Mouse (Mus musculus) midbrain, embryonic 14.5 days (tissue): ENCODE measurements around the gene N4bp2l2. TPM values are rescaled to one million over a fixed set of nuclear protein-coding genes. Genes with fewer than 3 reads are reported as not detected.

Experiments used
- ATAC-seq: fragments of 200-750 bp; cut with Nextera tagmentation; 2 replicates; pipeline ENCODE4 v1.8.0; 2017; ENCODE audit warnings: moderate number of reproducible peaks, moderate library complexity; ENCODE audit not compliant: low FRiP score, low TSS enrichment
- DNase-seq: peaks from one replicate; pipeline ENCODE4 v3.0.0-alpha.2; 2015
- H3K27ac ChIP-seq: fragments of 300-500 bp; sonication (generic); replicated peaks from 2 replicates; pipeline ENCODE4 v1.5.1; 2014; ENCODE audit warnings: mild to moderate bottlenecking, low read depth, low read length, moderate library complexity
- H3K27me3 ChIP-seq: fragments of 300-500 bp; sonication (generic); 2 replicates; pipeline ENCODE4 v1.6.1; 2014; ENCODE audit warnings: low read length, control low read depth, mixed read lengths; ENCODE audit not compliant: control insufficient read depth, insufficient read depth
- H3K36me3 ChIP-seq: fragments of 300-500 bp; sonication (generic); 2 replicates; pipeline ENCODE4 v1.6.1; 2014; ENCODE audit warnings: low read length, control low read depth; ENCODE audit not compliant: control insufficient read depth, insufficient read depth
- H3K4me1 ChIP-seq: fragments of 300-500 bp; sonication (generic); 2 replicates; pipeline ENCODE4 v1.6.1; 2014; ENCODE audit warnings: mild to moderate bottlenecking, antibody characterized with exemption, low read length, control low read depth; ENCODE audit not compliant: control insufficient read depth, insufficient read depth
- H3K4me2 ChIP-seq: fragments of 300-500 bp; sonication (generic); 2 replicates; pipeline ENCODE4 v1.6.1; 2014; ENCODE audit warnings: mild to moderate bottlenecking, low read length, moderate library complexity
- H3K4me3 ChIP-seq: fragments of 300-500 bp; sonication (generic); replicated peaks from 2 replicates; pipeline ENCODE4 v1.5.1; 2014; ENCODE audit warnings: low read depth, low read length
- H3K9ac ChIP-seq: fragments of 300-500 bp; sonication (generic); replicated peaks from 2 replicates; pipeline ENCODE4 v1.6.1; 2014; ENCODE audit warnings: mild to moderate bottlenecking, low read length, moderate library complexity
- H3K9me3 ChIP-seq: fragments of 300-500 bp; sonication (generic); 2 replicates; pipeline ENCODE4 v1.6.1; 2016; ENCODE audit warnings: low read length, control low read depth, mixed read lengths; ENCODE audit not compliant: control insufficient read depth
- WGBS: fragments of 180-500 bp; shearing (Covaris S2); extraction: QIAGEN DNeasy Blood & Tissue Kit; methylation state at CpG from one replicate; pipeline ENCODE4 v1.1.7; 2014; 5-methylcytosine and 5-hydroxymethylcytosine counted together
- polyA plus RNA-seq: library from polyadenylated mRNA; unstranded; fragments of >200 nt; fragmentation: Nextera tagmentation; extraction: Ambion mirVana; gene quantifications from 2 replicates; pipeline ENCODE4 v1.2.1, GENCODE M21; 2014

The N4bp2l2 gene
- polyA plus RNA-seq, 1 experiment from 2014 or later = 31.6 TPM

DNA sequence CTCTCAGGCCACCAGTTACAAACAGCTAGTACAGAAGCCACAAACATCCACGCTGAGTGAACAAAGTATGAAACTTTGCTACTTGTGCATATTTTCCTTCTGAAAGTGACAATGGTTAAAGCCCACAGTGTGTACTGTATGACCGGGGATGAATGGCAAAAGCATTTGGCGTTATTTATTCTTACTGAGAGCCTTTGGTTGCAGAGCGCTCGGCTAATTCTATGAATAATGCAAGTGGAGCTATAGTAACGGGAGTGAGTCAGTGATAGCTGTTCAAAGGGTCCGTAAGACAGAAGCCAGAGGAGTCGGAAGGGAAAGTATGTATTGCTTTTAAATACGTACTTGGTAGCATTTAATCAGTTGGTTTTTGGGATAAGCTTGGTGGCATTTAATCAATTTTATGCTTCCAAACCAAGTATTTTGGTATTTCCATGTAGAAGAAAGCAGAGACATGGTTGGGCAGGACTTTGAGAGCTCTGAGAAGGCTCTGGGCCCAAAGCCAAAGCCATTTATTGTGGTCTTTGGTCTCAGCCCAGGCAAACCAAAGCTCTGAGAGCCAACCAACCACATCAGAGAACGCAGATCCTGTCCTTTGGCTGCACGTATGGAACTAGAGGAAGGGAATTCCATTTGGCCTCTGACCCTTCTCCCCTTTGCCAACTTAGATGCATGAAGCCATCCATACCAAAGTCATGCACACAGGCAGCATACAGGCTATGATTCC is 95.3 kb downstream of the N4bp2l2 start:
- WGBS = 73% methylated on average over 11 of the region's 11 CpGs
- ATAC-seq (no peak), DNase-seq (peak; percentile 59)
- Histone ChIP-seq H3K4me3 (no peak overlapping the region), H3K9me3 (no peaks in the 10 kb centered on the region), H3K27ac (no peak overlapping the region), H3K36me3 (peaks cover 29% of the 10 kb centered on the region), H3K27me3 (no peaks in the 10 kb centered on the region), H3K4me2 (no peak overlapping the region), H3K4me1 (no peaks in the 10 kb centered on the region), H3K9ac (no peak overlapping the region)

DNA sequence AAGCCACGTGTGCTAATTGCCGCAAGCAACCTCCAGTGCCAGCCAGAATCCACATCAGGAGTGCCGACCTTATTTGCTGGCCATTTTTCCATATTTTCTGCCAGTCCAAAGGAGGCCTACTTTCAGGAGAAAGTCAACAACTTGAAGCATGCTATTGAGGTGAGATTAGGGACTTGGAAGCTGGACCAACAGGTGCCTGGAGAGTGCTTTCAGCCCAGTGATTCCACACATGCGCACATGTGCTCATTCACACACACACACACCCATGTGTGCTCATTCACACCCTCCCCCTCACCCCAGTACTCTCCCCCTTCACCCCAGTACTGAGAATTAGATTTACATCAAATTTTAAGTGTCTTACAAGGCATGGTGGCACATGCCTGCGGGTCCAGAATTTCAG is 99.0 kb downstream of the N4bp2l2 start:
- H3K27ac ChIP-seq = no peak overlapping the region
- 96% methylated on average over 5 of the region's 5 CpGs for WGBS
- ATAC-seq (no peak), DNase-seq (no peak)
- no peak overlapping the region for H3K9ac ChIP-seq
- H3K4me3 ChIP-seq = no peak overlapping the region
- no peaks in the 10 kb centered on the region for H3K9me3 ChIP-seq
- H3K4me1 ChIP-seq = no peaks in the 10 kb centered on the region
- no peak overlapping the region for H3K4me2 ChIP-seq
- no peaks in the 10 kb centered on the region for H3K27me3 ChIP-seq
- peaks cover 20% of the 10 kb centered on the region for H3K36me3 ChIP-seq

DNA sequence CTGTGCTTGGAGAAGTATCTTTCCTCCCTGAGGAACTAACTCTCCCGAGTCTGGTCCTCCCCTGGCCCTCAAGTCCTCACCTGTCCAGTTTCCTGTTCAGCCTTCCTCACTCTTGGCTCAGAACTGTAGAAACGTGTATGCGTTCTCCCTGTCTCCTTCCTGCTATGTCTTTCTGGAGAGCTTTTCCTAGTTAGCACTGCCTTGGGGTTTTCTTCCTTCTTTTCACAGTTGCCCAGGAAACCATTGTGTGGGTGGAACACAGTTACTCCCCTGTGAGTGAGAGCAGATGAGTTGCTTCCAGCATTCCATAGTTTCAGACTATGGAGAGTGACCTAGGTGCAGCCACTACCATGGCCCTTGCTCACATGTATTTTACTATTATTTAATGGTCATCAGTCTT is 99.8 kb downstream of the N4bp2l2 start:
- H3K36me3 ChIP-seq = peaks cover 22% of the 10 kb centered on the region
- ATAC-seq (no peak), DNase-seq (no peak)
- H3K27ac ChIP-seq = no peak overlapping the region
- H3K9me3 ChIP-seq = no peaks in the 10 kb centered on the region
- H3K9ac ChIP-seq = no peak overlapping the region
- 59% methylated on average over 3 of the region's 3 CpGs for WGBS
- no peak overlapping the region for H3K4me2 ChIP-seq
- H3K4me1 ChIP-seq = no peaks in the 10 kb centered on the region
- no peak overlapping the region for H3K4me3 ChIP-seq
- no peaks in the 10 kb centered on the region for H3K27me3 ChIP-seq

DNA sequence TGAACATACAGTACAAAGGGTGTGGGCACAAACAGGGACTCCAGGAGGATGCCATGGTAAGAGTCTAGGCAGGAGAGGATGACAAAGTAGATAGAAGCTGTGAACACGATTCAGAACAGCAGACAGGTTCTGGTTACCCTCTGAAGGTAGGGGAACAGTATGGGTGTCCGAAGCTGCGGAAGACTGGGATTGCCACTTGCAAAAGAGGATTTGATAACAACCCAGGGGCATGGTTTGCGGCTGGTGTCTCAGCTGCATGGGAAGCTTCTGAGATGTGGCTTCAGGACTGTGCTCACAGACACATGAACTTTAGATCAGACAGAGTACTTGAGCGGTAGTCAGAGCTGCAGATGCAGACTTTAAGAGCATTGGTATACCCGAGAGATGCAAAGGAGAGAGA is 101.6 kb downstream of the N4bp2l2 start:
- no peak overlapping the region for H3K27ac ChIP-seq
- no peaks in the 10 kb centered on the region for H3K27me3 ChIP-seq
- 93% methylated on average over 6 of the region's 6 CpGs for WGBS
- DNase-seq (no peak), ATAC-seq (no peak)
- H3K36me3 ChIP-seq = peaks cover 25% of the 10 kb centered on the region
- H3K4me1 ChIP-seq = no peaks in the 10 kb centered on the region
- H3K9ac ChIP-seq = no peak overlapping the region
- no peaks in the 10 kb centered on the region for H3K9me3 ChIP-seq
- H3K4me2 ChIP-seq = no peak overlapping the region
- no peak overlapping the region for H3K4me3 ChIP-seq

DNA sequence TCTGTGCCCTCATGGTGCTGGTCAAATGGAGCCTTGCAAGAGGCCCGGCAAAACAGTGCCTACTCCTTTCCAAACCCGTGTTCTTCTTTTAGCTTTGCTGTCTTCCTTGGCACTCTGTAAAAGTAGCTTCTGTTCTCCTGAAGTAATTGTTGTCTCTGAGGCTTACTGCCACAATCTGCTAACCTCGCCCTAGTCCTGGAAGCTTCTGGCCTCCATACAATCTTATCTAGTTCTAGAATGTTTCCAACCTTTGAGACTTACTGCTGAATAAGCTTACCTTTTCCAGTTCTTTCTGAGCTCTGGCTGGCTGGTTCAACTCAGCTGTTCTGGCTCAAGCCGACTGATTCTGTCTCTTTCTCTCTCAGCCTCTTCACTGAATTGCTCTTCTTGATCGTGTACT is 104.2 kb downstream of the N4bp2l2 start:
- no peaks in the 10 kb centered on the region for H3K27me3 ChIP-seq
- no peak for ATAC-seq
- no peak overlapping the region for H3K4me2 ChIP-seq
- no peak overlapping the region for H3K27ac ChIP-seq
- no peaks in the 10 kb centered on the region for H3K9me3 ChIP-seq
- H3K4me3 ChIP-seq = no peak overlapping the region
- no peak for DNase-seq
- 93% methylated on average over 5 of the region's 5 CpGs for WGBS
- H3K9ac ChIP-seq = no peak overlapping the region
- peaks cover 25% of the 10 kb centered on the region; the same call in 1 of the 2 replicates for H3K36me3 ChIP-seq
- H3K4me1 ChIP-seq = no peaks in the 10 kb centered on the region

DNA sequence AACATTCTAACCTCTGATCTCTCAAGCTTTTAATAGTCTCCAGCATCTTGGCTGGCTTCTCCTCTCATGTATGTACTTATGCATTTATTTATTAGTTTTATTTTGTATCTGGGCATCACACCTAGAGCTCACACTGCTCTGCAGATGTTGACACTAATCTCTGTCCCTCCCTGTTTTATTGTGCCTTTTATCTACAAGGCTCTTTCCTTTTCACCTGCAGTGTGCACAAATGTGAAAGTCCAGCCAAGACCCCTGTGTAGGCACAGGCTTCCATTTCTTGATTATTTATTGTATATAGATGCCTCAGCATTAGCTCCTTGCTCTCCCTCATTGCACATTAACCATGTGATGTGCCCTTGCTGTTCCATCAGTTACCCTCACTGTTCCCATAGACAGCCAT is 104.6 kb downstream of the N4bp2l2 start:
- no peaks in the 10 kb centered on the region for H3K9me3 ChIP-seq
- no peak overlapping the region for H3K9ac ChIP-seq
- no peak for ATAC-seq
- H3K4me2 ChIP-seq = no peak overlapping the region
- H3K4me3 ChIP-seq = no peak overlapping the region
- H3K4me1 ChIP-seq = no peaks in the 10 kb centered on the region
- peaks cover 25% of the 10 kb centered on the region; the same call in 1 of the 2 replicates for H3K36me3 ChIP-seq
- DNase-seq = no peak
- H3K27ac ChIP-seq = no peak overlapping the region
- H3K27me3 ChIP-seq = no peaks in the 10 kb centered on the region

DNA sequence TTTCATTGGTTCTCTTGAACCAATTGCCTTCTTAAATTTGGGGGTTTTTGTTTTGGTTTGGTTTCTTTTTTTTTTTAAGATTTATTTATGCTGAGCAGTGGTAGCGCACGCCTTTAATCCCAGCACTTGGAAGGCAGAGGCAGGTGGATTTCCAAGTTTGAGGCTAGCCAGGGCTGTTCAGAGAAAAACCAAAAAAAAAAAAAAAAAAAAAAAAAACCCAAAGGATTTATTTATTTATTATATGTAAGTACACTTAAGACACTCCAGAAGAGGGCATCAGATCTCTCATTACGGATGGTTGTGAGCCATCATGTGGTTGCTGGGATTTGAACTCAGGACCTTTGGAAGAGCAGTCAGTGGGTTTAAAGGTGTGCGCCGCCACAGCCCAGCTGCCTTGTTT is 105.1 kb downstream of the N4bp2l2 start:
- Histone ChIP-seq H3K27me3 (no peaks in the 10 kb centered on the region), H3K9me3 (no peaks in the 10 kb centered on the region), H3K27ac (no peak overlapping the region), H3K36me3 (peaks cover 25% of the 10 kb centered on the region; the same call in 1 of the 2 replicates), H3K9ac (no peak overlapping the region), H3K4me2 (no peak overlapping the region), H3K4me3 (no peak overlapping the region), H3K4me1 (no peaks in the 10 kb centered on the region)
- WGBS = over 99% methylated on average over 5 of the region's 5 CpGs
- no peak for ATAC-seq
- no peak for DNase-seq

DNA sequence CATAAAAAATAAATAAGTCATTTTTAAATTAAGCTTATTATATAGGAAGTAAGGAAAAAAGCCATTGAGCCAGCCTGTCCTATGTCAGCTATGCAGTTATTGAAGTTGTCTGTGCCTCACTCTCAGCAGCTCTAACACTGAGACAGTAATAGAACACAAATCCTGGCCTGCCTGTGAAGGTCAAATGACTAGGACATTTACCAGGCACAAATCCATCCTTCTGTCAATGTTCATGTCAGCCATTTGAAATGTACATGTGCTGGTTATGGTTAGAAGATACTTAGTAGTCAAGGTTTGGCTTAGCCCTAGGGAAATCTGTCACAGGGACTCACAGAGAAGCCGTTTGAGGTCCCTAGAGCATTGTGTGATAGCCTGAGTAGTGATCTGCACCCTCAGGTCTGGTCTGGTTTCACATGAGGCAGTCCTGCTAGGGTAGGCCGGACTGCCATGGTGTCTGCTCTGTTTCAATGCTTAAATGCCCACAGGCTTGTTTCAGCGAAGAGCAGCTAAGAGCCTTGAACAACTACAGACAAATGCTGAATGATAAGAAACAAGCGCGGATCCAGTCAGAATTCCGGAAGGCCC is 106.4 kb downstream of the N4bp2l2 start:
- Histone ChIP-seq H3K36me3 (peaks cover 25% of the 10 kb centered on the region; the same call in 1 of the 2 replicates), H3K4me1 (no peaks in the 10 kb centered on the region), H3K27me3 (no peaks in the 10 kb centered on the region), H3K27ac (no peak overlapping the region), H3K9me3 (no peaks in the 10 kb centered on the region), H3K4me3 (no peak overlapping the region), H3K9ac (no peak overlapping the region), H3K4me2 (no peak overlapping the region)
- ATAC-seq (no peak), DNase-seq (no peak)
- 93% methylated on average over 6 of the region's 6 CpGs for WGBS
